Mouse (Mus musculus): ENCODE measurements around the gene Sarnp.

Sarnp gene

GRCm38 (mm10) chr10:128891296-128892094 is 74.4 kb downstream of the Sarnp start, which contains the start of gene Gdf11:
TSS of gene Gdf11 (minus strand) at chr10:128891718.
- peak; percentile 56 for DNase-seq

GRCm38 (mm10) chr10:128892246-128892645 is 75.1 kb downstream of the Sarnp start:
- no peak for DNase-seq

- DNase-seq = peak; percentile 81
Measured at GRCm38 (mm10) chr10:128895437-128895836, 78.3 kb downstream of the Sarnp start.

GRCm38 (mm10) chr10:128895952-128896693 is 79.0 kb downstream of the Sarnp start:
- peak; percentile 73 for DNase-seq

- no peak for DNase-seq
Measured at GRCm38 (mm10) chr10:128896807-128897206, 79.7 kb downstream of the Sarnp start.

GRCm38 (mm10) chr10:128897501-128897900 is 80.4 kb downstream of the Sarnp start:
- peak; percentile 48 for DNase-seq

- DNase-seq = no peak
Measured at GRCm38 (mm10) chr10:128899759-128900490, 82.8 kb downstream of the Sarnp start.

GRCm38 (mm10) chr10:128900698-128901097 is 83.6 kb downstream of the Sarnp start, which contains the start of gene Cd63:
TSS of gene Cd63 (plus strand) at chr10:128900989.
- no peak for DNase-seq

- DNase-seq = no peak
Measured at GRCm38 (mm10) chr10:128901409-128901808, 84.3 kb downstream of the Sarnp start.

- DNase-seq = no peak
Measured at GRCm38 (mm10) chr10:128902409-128902988, 85.4 kb downstream of the Sarnp start.

GRCm38 (mm10) chr10:128904812-128905211 is 87.7 kb downstream of the Sarnp start:
- DNase-seq = no peak

- no peak for DNase-seq
Measured at GRCm38 (mm10) chr10:128908778-128909448, 91.8 kb downstream of the Sarnp start.

GRCm38 (mm10) chr10:128909567-128910028 is 92.5 kb downstream of the Sarnp start:
- DNase-seq = peak; percentile 92

GRCm38 (mm10) chr10:128910066-128910841 is 93.1 kb downstream of the Sarnp start:
- peak; percentile 65 for DNase-seq

- no peak for DNase-seq
Measured at GRCm38 (mm10) chr10:128911430-128911829, 94.3 kb downstream of the Sarnp start.

GRCm38 (mm10) chr10:128912268-128912667 is 95.1 kb downstream of the Sarnp start:
- no peak for DNase-seq

GRCm38 (mm10) chr10:128912791-128913190 is 95.7 kb downstream of the Sarnp start:
- no peak for DNase-seq

- peak; percentile 87 for DNase-seq
Measured at GRCm38 (mm10) chr10:128913219-128913618, 96.1 kb downstream of the Sarnp start.

- DNase-seq = no peak
Measured at GRCm38 (mm10) chr10:128913696-128914095, 96.6 kb downstream of the Sarnp start.

- no peak for DNase-seq
Measured at GRCm38 (mm10) chr10:128915550-128915949, 98.4 kb downstream of the Sarnp start.

GRCm38 (mm10) chr10:128916665-128917064 is 99.5 kb downstream of the Sarnp start:
- DNase-seq = no peak
